7 mouse cellular contexts compared by ENCODE assay signal in the genomic region with DNA sequence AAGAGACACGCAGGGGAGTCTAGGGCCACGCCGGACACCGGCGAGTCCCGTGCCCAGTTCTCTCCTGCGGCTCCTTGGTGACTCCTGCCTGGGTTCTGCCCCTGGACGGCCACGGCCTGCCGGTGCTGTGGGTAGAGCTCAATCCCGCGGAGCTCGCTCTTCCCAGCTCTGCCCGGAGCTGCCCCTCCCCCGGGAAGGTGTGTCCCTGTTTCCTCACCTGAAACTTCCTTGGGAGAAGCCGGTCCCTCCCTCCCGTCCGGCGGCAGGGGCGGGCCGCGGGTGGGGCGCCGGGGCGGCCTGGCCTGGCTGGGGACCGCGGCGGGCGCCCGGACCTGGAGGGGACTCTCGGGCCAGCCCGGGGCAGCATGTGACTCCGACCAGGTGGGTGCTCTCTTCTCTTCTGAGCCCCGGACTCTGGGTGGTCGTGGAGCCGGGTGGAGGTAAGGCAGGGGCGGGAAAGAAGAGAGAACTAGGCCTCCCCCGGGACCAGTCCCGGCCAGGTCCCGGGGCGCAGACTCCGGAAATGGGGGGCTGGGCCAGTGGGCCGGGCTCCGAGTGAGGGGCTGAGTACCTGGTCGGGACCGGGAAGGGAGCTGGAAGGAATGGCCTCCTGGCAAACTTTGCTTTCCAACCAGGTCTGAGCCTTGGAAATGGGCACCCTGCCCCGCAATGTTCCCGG. TPM values are rescaled to one million over a fixed set of nuclear protein-coding genes. Genes with fewer than 3 reads are reported as not detected.
DNase-seq lines count a peak whose midpoint lies in the region; ATAC-seq and TF ChIP-seq lines count a peak whose summit lies in the region.

A gene (plus strand): TSS at position 220 of the 679 bp plus-strand sequence.

- H3K4me3 ChIP-seq in brown adipose tissue, adult 24 weeks (ENCODE audit: insufficient read depth, low read depth, low read length): peak within 1 kb of the TSS; percentile 80
- peak within 1 kb of the TSS; percentile 78 for H3K4me3 ChIP-seq in intestine, embryonic 16.5 days (ENCODE audit: low read length)
- peak within 1 kb of the TSS; percentile 63 for H3K4me3 ChIP-seq in liver, postnatal 0 days (ENCODE audit: low read depth, low read length)
- peak within 1 kb of the TSS; percentile 43 for H3K4me3 ChIP-seq in neural tube, embryonic 14.5 days (ENCODE audit: low read depth, low read length)

- H3K9me3 ChIP-seq in intestine, embryonic 16.5 days (ENCODE audit: control insufficient read depth, low read length): no peaks in the 10 kb centered on the region
- no peaks in the 10 kb centered on the region for H3K9me3 ChIP-seq in liver, postnatal 0 days (ENCODE audit: low read length)
- no peaks in the 10 kb centered on the region for H3K9me3 ChIP-seq in neural tube, embryonic 14.5 days (ENCODE audit: control insufficient read depth, low read length)

- no peak for TF ChIP-seq CTCF in liver, postnatal 0 days (IDR thresholded peaks at IDR 0.05; ENCODE audit: low read depth)

- peak within 1 kb of the TSS; percentile 75 for H3K27ac ChIP-seq in brown adipose tissue, adult 24 weeks (replicated peaks; ENCODE audit: low read depth, low read length)
- peak within 1 kb of the TSS; percentile 76 for H3K27ac ChIP-seq in intestine, embryonic 16.5 days (ENCODE audit: low read length)
- peak within 1 kb of the TSS; percentile 67 for H3K27ac ChIP-seq in liver, postnatal 0 days (ENCODE audit: low read depth)
- no peak within 1 kb of the TSS for H3K27ac ChIP-seq in neural tube, embryonic 14.5 days (ENCODE audit: low read depth, low read length)

- no peaks in the 10 kb centered on the region for H3K27me3 ChIP-seq in intestine, embryonic 16.5 days (replicated peaks; ENCODE audit: control insufficient read depth, insufficient read depth, low read length)
- no peaks in the 10 kb centered on the region for H3K27me3 ChIP-seq in liver, postnatal 0 days (ENCODE audit: insufficient read depth, low read length)
- H3K27me3 ChIP-seq in neural tube, embryonic 14.5 days (ENCODE audit: control insufficient read depth, insufficient read depth, low read length): peaks cover 8% of the 10 kb centered on the region; the same call in 1 of the 2 replicates

- peak; percentile 43 for DNase-seq in NIH3T3 (ENCODE audit: low read depth)
- DNase-seq in heart, adult 11 months: peak; percentile 97
- DNase-seq in liver, postnatal 0 days: peak; percentile 77
- peak; percentile 19 for DNase-seq in urinary bladder, postnatal 10 days (ENCODE audit: low spot score)

- ATAC-seq in intestine, embryonic 16.5 days: peak; percentile 96
- ATAC-seq in liver, postnatal 0 days: peak; percentile 83
- peak; percentile 79 for ATAC-seq in neural tube, embryonic 14.5 days (ENCODE audit: low read depth)

- WGBS in intestine, embryonic 16.5 days: under 1% methylated on average over 48 of the region's 48 CpGs
- WGBS in liver, postnatal 0 days (ENCODE audit: insufficient replicate concordance): under 1% methylated on average over 39 of the region's 48 CpGs
- WGBS in neural tube, embryonic 14.5 days: 1% methylated on average over 48 of the region's 48 CpGs

- peak within 1 kb of the TSS; percentile 90 for H3K9ac ChIP-seq in intestine, embryonic 16.5 days (ENCODE audit: low read depth, low read length)
- H3K9ac ChIP-seq in liver, postnatal 0 days (replicated peaks): peak within 1 kb of the TSS; percentile 75
- peak within 1 kb of the TSS; percentile 46 for H3K9ac ChIP-seq in neural tube, embryonic 14.5 days (replicated peaks; ENCODE audit: low read depth, low read length)

- TF ChIP-seq EP300 in liver, postnatal 0 days (IDR thresholded peaks at IDR 0.05; ENCODE audit: low read depth): no peak

- H3K36me3 ChIP-seq in intestine, embryonic 16.5 days (ENCODE audit: control insufficient read depth, insufficient read depth, low read length): 0 out of 2 replicates have a peak, but pooled peaks cover 2% of the 10 kb centered on the region
- H3K36me3 ChIP-seq in liver, postnatal 0 days (replicated peaks; ENCODE audit: insufficient read depth, low read length): no peaks in the 10 kb centered on the region
- no peaks in the 10 kb centered on the region for H3K36me3 ChIP-seq in neural tube, embryonic 14.5 days (ENCODE audit: control insufficient read depth, insufficient read depth, low read length)

- H3K4me1 ChIP-seq in brown adipose tissue, adult 24 weeks (ENCODE audit: control insufficient read depth, insufficient read depth, insufficient read length, low read length): peaks cover 3% of the 10 kb centered on the region
- peaks cover 13% of the 10 kb centered on the region for H3K4me1 ChIP-seq in intestine, embryonic 16.5 days (ENCODE audit: control insufficient read depth, insufficient read depth, low read length)
- H3K4me1 ChIP-seq in liver, postnatal 0 days (ENCODE audit: insufficient read depth): peaks cover 11% of the 10 kb centered on the region; the same call in 1 of the 2 replicates
- H3K4me1 ChIP-seq in neural tube, embryonic 14.5 days (ENCODE audit: control insufficient read depth, insufficient read depth, low read length): peaks cover 3% of the 10 kb centered on the region; the same call in 1 of the 2 replicates

- peak within 1 kb of the TSS; percentile 81 for H3K4me2 ChIP-seq in intestine, embryonic 16.5 days (ENCODE audit: low read depth, low read length)
- H3K4me2 ChIP-seq in liver, postnatal 0 days (ENCODE audit: low read depth, low read length): peak within 1 kb of the TSS; percentile 82
- peak within 1 kb of the TSS; percentile 80 for H3K4me2 ChIP-seq in neural tube, embryonic 14.5 days (ENCODE audit: low read depth, low read length)

RNA-seq across cellular contexts. Expression of the gene that starts here (rescaled TPM):
- polyA plus RNA-seq in brown adipose tissue, adult 24 weeks (2012; ENCODE audit: insufficient read depth, insufficient read length, missing spikeins): 1.1 and 1.4 TPM in 2 replicates
- polyA plus RNA-seq in intestine, embryonic 16.5 days (2015; fragmentation: Nextera tagmentation; extraction: Ambion mirVana): 20.0 and 20.7 TPM in 2 replicates
- polyA plus RNA-seq in liver, postnatal 0 days (2015; fragmentation: Nextera tagmentation; extraction: Ambion mirVana): 2.6 and 3.1 TPM in 2 replicates
- 0.80 and 2.9 TPM in 2 replicates for polyA plus RNA-seq in neural tube, embryonic 14.5 days (2014; fragmentation: Nextera tagmentation; extraction: Ambion mirVana)

Comparison
In these comparisons a context has a peak if more than half of its experiments do, and no peak if none do; other contexts are left out.
1. DNase-seq: peak in every context shown above with its lines; median percentile 97 in heart, adult 11 months; 77 in liver, postnatal 0 days; 43 in NIH3T3; 19 in urinary bladder, postnatal 10 days.